Mouse (Mus musculus): ENCODE data around the gene Psg17.
"Not testable (repeated sequence)": the region's sequence is repeated elsewhere in the genome, so short reads cannot be mapped to it uniquely, and the experiment has no call there.

Psg17 gene

DNA sequence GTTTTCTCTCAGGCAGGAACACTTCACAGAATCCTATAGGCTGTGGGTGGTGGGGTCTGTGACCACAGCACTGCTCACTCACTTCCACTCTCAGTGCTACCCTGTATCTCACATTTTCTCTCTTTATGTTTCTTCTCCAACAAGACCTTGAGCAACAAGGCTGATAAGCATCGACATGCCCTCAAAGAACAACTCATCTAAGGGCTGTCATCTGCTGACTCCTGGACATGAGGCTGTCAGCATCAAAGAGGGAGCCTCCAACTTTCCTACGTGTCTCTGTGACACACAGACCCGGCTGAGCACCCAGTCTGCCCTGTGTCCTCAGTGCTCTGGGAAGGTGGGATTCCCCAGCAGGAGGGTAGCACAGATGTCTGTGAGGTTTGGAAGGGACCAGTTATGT lies at the start of gene Psg17:
TSS of gene Psg17 (minus strand) at position 101 of the 400 bp plus-strand sequence.
- in situ Hi-C loops (cut with MboI; ENCODE audit: unreplicated experiment in 2 of 2) = no loop called here

DNA sequence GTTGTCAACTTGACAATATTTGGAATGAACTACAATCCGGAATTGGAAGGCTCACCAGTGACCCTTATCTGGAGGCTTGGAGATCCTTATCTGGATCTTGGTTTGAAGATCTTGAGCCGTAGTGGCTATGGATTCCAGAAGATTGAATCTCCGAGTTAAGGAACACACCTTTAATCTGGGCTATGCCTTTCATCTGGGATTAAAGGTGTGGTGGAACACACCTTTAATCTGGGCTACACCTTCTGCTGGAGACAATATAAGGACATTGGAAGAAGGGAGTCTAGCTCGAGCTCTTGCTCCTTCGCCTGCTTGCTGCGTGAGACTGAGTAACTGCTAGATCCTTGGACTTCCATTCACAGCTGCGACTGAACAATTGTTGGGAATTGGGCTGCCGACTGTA lies 49.6 kb upstream of the Psg17 start, which contains the start of gene Pglyrp1:
TSS of gene Pglyrp1 (plus strand) at position 301 of the 400 bp plus-strand sequence.
- in situ Hi-C loops (cut with MboI; ENCODE audit: unreplicated experiment in 2 of 2) = loop anchor here (10.0 to 25.0 kb wide), 2 partner anchors 659 to 1716 kb away; partner anchors contain the start of gene Ceacam3 (in 1 of the 2)

DNA sequence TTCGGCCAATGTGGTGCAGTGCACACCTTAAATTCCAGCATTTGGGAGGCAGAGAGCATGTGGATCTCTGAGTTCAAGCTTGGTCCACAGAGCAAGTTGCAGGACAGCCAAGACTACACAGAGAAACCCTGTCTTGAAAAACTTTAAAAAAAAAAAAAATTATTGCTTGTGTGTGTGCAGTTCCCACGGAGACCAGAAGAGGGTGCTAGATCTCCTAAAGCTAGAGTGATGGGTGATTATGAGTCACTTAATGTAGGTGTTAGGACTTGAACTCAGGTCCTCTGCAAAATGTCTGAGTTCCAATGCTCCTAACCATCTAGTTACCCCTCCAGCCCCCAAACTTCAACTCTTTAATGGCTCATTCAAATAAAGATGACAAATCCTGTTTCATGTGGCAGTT lies 47.1 kb upstream of the Psg17 start:
- in situ Hi-C loops (cut with MboI; ENCODE audit: unreplicated experiment in 2 of 2) = loop anchor here (5.0 to 25.0 kb wide), 5 partner anchors 114 to 1796 kb away; partner anchors contain the start of gene Psg16 (in 1 of the 2)

DNA sequence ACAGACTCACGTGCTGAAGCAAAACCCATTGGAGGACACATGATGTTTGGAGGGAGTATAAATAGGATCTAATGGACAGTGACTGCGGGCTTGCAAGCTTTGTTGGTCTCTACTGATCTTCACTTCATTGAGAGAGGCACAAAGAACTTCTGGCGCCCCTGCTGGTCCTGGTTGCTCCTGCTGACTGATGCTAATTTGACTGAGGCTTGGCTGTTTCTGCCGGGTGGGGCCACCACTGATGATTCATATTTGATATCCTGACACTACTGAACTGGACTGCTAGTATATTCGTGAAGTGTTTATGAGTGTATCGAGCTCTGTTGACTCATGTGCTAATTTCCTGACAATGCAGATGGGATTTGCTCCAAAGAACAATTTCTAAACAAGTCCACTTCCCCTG lies 41.4 kb upstream of the Psg17 start:
- in situ Hi-C loops (cut with MboI; ENCODE audit: unreplicated experiment in 2 of 2) = loop anchor here (10.0 to 25.0 kb wide), 3 partner anchors 108 to 1778 kb away; no protein-coding TSS in a partner anchor

DNA sequence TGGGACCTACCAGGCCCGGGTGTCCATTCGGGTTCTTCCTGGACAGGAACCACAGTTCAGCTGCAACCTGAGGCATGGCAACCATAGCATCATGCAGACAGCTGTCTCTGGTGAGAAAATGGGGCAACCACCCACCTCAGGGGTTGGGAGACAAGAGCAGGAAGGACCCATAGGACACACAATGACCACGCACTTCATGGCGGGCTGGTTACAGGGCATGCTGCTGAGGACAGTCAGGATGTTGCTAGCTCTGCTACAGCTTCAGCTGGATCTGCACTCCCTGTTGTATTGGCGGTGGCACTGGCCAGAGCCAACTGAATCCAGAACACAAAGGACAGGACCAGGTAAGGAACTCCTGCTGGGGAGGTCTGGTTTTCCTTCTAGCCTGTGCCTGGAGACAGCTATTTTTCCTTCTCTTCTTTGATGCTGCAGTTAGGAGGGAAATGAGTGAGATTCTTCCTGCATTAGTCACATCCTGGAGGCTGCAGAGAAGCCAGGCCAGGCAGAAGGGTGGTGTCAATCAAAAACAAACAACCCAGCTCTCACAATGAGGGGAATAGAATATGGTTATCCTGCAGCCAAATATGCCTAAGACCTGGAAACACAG lies 37.0 kb upstream of the Psg17 start:
- in situ Hi-C loops (cut with MboI; ENCODE audit: unreplicated experiment in 2 of 2) = loop anchor here in 1 of 2 experiments (25.0 kb wide), 1 partner anchor 646 kb away; no protein-coding TSS in a partner anchor

DNA sequence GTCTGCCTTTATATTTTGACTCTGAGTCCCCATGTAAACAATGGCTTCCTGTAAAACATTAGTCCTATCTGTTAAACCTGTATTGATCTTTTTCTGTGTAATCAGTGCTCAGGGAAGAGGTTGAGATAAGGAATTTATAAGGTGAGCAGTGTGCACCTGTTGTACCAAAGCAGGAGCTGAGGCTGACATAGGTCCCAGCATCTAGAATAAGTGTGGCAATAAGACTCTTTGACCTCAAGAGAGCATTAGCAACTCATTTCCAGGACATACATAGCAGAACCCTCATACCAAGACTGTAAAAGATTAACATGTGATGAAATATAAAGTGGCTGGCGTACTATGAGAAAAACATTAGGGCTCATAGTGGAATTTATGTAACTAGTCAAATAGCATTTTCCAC lies 27.0 kb upstream of the Psg17 start:
- in situ Hi-C loops (cut with MboI; ENCODE audit: unreplicated experiment in 2 of 2) = no loop called here

DNA sequence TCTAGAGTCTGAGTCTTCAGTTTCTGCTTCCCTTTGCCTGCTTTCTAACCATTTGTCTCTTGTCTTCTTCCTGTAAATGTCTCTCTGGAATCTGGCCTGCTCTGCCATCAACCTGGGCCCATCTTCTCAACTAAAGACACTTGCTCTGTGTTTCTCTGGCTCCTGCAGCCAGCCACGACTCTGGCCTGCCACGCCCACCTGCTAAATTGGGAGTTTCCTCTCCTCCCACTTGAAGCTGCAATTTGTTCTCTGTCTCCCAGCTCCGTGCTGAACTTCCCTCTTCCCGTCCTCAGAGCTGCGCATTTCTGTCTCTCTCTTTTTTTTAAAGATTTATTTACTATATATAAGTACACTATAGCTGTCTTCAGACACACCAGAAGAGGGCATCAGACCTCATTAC lies 23.4 kb upstream of the Psg17 start:
- in situ Hi-C loops (cut with MboI; ENCODE audit: unreplicated experiment in 2 of 2) = no loop called here

DNA sequence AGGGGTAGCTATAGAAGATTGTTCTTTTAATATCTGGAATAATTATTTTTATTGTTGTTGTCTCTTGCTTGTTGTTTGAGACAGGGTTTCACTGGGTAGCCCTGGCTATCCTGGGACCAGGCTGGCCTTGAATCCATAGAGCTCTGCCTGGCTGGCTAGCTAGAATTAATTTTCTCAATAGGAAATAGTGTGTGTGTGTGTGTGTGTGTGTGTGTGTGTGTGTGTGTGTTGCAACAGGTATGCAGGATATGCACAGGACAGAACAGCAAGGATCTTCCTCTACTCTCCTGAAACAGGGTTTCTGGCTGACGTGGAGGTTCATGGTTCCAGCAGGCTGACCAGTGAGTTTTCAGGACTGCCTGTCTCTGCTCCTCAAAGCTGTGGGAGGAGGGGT lies 19.8 kb upstream of the Psg17 start:
- in situ Hi-C loops (cut with MboI; ENCODE audit: unreplicated experiment in 2 of 2) = no loop called here

DNA sequence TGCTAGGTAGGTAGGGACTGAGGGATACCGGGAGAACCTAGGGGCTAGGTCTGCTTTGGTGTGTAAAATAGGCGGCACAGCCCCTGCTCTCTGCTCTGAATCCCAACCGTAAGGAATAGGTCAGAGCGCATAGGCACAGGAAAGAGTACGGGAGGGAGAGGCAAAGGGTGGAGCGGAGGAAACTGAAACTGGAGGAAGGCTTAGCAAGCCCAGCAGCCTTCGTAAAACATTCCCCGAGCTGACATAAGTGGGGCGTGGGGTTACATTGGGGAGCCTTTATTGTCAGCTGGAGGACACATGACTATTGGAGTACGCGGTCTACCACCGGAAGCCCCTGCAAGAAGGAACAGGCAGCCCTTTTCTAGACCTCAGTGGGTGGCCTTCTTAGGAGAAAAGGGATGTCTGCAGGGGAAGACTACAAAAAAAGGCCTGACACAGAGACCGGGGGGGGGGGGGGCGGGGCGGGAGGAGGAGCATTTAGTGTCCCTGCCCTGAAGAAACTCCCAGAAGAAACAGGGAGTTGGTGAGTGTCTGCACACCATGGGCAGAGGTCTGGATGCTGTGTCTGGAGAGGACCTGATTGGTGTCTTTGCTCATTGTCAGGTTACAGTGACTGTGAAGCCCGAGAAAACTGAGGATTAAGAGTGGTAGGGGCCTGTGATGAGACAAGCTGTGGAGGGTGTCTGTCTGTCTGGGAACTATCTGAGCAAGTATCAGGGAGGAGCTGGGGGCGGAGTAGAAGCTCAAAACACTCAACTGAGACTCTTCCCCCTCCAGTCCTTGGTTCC lies 19.2 kb upstream of the Psg17 start:
- in situ Hi-C loops (cut with MboI; ENCODE audit: unreplicated experiment in 2 of 2) = no loop called here

DNA sequence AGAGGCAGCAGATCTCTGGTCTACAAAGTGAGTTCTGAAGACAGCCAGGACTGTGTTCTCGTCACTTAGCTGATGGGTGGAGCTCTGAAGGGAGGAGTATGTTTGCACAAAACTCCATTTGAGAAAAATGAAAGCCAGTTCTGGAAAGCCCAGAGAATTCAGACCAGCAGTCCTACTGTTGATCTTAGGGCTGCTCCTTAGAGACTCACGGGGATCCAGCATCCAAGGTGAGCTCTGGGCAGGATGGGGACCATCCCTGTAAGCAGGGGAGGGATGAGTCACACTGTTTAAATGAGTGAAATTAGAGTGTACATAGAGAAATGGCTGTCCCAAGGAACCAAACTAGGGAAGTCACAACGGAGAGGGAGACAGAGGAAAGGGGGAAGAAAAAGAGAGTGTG lies 18.5 kb upstream of the Psg17 start, which contains the start of gene Mill2:
TSS of gene Mill2 (plus strand) at position 102 of the 400 bp plus-strand sequence.
- in situ Hi-C loops (cut with MboI; ENCODE audit: unreplicated experiment in 2 of 2) = no loop called here

DNA sequence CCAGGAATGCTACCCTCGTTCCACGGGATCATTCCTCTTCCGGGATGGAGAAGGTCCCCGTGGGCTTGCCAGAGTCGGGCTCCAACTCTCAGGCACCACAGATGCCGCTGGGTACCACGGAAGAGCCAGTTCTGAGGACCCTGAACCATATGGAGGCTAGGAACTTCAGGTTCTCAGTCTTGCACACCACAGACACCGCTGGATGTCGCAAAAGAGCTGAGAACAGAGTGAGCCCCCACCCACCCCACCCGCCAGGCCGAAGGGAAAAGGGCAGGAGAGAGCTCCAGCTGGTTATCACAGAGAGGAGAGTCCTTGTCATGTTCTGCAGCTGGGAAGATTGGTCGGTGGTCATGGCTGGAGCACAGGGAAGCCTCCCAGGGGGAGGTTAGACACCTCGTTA lies 10.9 kb upstream of the Psg17 start:
- in situ Hi-C loops (cut with MboI; ENCODE audit: unreplicated experiment in 2 of 2) = no loop called here

DNA sequence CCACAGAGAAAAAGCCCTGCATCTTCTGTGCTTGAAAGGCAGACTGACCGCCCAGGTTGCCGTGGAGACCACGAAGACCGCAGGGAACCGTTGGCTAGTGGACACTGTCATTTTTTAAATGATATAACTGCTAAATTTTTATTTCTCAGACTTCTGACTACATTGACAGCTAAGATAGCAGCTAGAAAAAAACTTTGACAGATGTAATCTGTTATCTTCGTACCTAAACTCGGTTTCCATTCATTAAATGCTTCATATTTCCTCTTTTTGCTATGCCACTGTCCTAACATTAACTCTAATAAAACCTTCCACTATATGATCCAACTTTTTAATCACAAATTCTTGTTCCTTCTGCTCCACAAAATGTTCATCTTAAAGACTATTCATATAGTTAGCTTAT lies 8.1 kb upstream of the Psg17 start:
- in situ Hi-C loops (cut with MboI; ENCODE audit: unreplicated experiment in 2 of 2) = no loop called here

DNA sequence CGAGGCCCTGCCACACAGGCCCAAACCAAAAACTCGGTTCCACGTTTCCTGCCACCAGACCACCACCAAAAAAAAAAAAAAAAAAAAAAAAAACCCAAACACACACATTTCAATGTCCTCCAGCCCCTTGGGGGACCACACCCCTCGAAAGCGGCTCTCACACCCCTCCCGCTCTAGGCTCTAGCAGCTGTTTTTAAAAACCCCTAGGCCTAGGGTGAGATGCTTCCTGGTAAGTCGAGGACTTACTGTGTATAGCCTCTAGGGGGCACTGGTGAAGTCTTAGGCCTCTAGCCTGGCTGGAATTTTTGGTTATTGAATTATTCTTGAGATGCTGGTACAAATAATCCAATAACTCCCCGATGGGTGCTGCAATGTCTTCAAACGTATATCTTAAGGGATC lies 7.2 kb upstream of the Psg17 start:
- in situ Hi-C loops (cut with MboI; ENCODE audit: unreplicated experiment in 2 of 2) = no loop called here

DNA sequence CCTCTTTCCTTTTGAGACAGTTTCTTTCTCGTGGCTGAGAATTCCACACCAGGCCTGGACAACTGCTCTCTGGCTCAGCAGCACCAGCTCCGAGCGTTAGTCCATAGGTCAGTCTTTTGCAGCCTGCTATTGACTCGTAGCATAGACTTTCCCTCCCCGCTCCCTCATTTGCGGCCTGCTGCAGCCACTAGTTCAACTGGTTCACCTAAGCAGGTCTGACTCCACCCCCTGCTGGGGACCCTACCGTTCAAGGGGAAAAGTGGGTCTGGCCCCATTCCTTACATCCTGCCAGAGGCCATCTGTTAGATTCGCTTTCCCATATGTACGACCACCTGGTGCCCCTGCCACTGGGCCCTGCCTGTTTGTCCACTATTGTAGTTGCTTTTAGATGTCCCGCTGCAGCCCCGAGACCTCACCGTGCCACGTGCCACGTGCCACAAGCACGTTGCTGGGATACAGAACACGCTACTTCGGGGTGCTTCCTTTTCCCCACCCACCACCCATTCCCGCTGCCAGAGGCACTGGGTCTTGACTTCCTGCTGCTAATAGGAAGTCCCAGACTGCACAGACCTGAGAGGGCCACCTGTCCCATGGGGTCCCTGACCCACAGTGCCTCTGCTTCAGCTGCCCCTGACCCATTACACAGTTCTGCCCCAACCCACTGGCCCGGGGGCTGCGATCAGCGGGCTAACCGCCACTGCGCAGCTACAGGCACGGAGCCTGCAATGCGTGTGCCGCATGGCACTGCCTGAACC lies 6.6 kb upstream of the Psg17 start:
- in situ Hi-C loops (cut with MboI; ENCODE audit: unreplicated experiment in 2 of 2) = no loop called here

DNA sequence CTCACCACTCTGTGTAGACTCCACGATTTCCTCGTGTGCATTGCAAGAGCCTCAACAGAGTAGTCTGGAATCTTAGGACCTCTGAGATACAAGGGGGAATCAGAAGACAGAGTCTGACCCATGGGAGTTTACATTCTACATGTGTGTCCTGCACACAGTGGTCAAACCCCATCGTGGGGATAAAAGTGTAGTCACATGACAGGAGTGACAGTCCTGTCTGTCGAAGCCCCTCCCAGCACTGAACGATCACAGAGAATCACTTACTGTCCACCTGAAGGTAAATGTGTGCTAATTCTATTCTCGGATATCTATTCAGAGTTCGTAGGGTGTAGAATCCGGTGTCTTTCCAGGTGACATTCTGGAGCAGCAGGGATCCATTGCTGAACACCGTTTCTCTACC lies 3.1 kb downstream of the Psg17 start:
- in situ Hi-C loops (cut with MboI; ENCODE audit: unreplicated experiment in 2 of 2) = no loop called here

DNA sequence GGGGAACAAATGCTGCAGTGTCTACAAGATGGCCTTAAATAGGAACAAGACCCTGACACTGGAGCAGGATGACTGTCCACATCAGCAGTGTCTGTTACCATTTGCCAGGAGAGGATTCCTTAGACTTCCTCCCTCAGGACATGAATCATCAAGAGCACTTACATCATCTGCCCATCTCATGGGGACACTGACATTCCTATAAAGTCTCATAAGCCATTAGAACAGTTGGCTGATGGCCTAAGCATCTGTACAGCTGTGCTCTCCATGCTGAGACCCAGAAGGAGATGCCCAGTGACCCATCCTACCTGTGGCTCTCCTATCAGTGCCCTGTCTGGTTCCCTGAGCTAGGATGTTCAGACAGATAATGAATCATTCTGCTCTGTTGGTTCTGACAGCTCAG lies 17.9 kb downstream of the Psg17 start:
- in situ Hi-C loops (cut with MboI; ENCODE audit: unreplicated experiment in 2 of 2) = no loop called here

DNA sequence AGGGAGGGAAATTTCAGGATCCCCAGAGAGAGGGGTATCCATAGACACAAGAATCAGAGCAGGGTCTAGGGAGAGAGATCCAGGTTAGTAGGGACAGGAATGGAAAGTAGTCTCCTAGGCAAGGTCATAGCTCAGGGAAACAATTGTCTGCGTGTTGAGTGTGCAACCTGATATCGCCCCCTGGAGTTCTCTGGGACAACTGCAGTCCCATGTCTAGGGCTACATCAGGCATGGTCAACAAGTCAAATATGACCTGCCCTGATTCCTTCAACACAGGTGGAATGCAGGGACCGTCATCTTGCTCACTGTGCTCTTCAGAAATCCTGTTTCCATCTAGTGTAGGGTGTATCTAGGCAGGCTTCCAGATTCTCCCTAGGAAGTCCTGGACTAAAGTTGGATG lies 22.3 kb downstream of the Psg17 start:
- in situ Hi-C loops (cut with MboI; ENCODE audit: unreplicated experiment in 2 of 2) = no loop called here

DNA sequence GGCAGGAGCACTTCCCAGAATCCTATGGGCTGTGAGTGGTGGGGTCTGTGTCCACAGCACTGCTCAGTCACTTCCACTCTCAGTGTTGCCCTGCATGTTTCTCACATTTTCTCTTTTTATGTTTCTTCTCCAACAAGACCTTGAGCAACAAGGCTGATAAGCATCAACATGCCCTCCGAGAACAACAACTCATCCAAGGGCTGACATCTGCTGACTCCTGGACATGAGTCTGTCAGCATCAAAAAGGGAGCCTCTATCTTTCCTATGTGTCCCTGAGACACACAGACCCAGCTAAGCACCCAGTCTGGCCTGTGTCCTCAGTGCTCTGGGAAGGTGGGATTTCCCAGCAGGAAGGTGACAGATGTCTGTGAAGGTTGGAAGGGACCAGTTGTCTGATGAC lies 23.0 kb downstream of the Psg17 start, which contains the start of gene Psg19:
TSS of gene Psg19 (minus strand) at position 101 of the 400 bp plus-strand sequence.
- in situ Hi-C loops (cut with MboI; ENCODE audit: unreplicated experiment in 2 of 2) = no loop called here

DNA sequence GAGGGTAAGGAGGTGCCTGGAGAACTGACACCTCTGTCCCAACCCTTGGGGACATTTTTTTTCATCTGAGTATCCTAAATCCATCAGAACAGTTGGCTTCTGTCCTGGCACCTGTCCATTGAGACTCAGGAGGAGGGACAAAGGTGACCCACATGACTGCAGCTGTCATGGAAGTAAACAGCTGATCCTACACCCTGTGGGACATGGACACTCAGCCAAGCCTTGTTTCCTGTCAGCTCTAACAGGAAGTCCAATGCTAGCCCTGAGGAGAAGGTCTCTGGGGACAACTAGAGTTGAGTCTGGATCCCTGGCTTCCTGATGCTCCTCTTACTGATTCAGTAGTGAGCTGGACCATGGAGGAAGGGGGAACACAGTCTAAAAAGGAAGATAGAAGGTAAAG lies 30.7 kb downstream of the Psg17 start:
- in situ Hi-C loops (cut with MboI; ENCODE audit: unreplicated experiment in 2 of 2) = not testable (repeated sequence)

DNA sequence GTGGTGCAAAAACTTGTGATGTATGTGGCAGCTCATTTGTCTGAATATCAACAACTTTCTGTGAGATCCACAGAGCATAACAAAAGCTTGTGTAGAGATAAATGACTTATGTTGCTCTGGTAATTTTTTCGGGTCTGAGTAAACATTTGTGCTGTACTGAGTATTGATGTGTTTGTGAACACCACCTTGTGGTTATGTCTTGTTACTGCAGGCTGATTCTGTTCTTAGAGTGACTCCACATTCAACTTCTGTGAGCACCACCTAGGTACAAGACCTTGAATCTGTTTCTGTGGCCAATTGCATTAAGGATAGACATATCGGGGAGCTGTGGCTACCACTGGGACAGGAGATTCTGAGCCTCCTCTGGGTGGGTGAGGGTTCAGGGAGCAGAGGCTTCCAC lies 40.1 kb downstream of the Psg17 start:
- in situ Hi-C loops (cut with MboI; ENCODE audit: unreplicated experiment in 2 of 2) = not testable (repeated sequence)

DNA sequence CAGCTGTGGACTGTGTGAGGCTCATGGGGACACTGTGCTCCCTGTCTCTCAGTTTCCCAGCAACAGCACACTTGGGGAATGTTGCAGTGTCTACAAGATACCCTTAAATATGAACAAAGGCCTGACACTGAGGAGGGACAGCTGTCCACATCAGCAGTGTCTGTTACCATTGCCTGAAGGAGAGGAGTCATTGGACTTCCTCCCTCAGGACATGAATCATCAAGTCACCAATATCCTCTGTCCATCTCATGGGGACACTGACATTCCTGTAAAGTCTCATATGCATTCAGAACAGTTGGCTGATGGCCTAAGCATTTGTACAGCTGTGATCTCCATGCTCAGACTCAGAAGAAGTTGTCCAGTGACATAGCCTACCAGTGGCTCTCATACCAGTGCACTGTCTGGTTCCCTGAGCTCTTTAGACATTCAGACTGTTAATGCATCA lies 42.0 kb downstream of the Psg17 start:
- in situ Hi-C loops (cut with MboI; ENCODE audit: unreplicated experiment in 2 of 2) = no loop called here

Data from v-Abl transformed pro-B cells (cell line).